Mouse (Mus musculus): ENCODE data around the gene Pkd1l3.

Pkd1l3 gene

GRCm38 (mm10) chr8:109672656-109673055 lies 58.3 kb downstream of the Pkd1l3 start:
- no peak for TF ChIP-seq GATA4 (IDR thresholded peaks at IDR 0.05; ENCODE audit: insufficient replicate concordance, low read length)

GRCm38 (mm10) chr8:109673596-109673995 lies 59.3 kb downstream of the Pkd1l3 start:
- TF ChIP-seq GATA4 (IDR thresholded peaks at IDR 0.05; ENCODE audit: insufficient replicate concordance, low read length): no peak

GRCm38 (mm10) chr8:109675896-109676643 lies 61.8 kb downstream of the Pkd1l3 start:
- TF ChIP-seq GATA4 (IDR thresholded peaks at IDR 0.05; ENCODE audit: insufficient replicate concordance, low read length): no peak

- no peak for TF ChIP-seq GATA4 (IDR thresholded peaks at IDR 0.05; ENCODE audit: insufficient replicate concordance, low read length)
Measured at GRCm38 (mm10) chr8:109681535-109681934, 67.2 kb downstream of the Pkd1l3 start.

- TF ChIP-seq GATA4 (IDR thresholded peaks at IDR 0.05; ENCODE audit: insufficient replicate concordance, low read length): no peak
Measured at GRCm38 (mm10) chr8:109682120-109682519, 67.8 kb downstream of the Pkd1l3 start.

GRCm38 (mm10) chr8:109687248-109687647 lies 72.9 kb downstream of the Pkd1l3 start:
- TF ChIP-seq GATA4 (IDR thresholded peaks at IDR 0.05; ENCODE audit: insufficient replicate concordance, low read length): no peak

- TF ChIP-seq GATA4 (IDR thresholded peaks at IDR 0.05; ENCODE audit: insufficient replicate concordance, low read length): no peak
Measured at GRCm38 (mm10) chr8:109691769-109692168, 77.5 kb downstream of the Pkd1l3 start.

GRCm38 (mm10) chr8:109692443-109693145 lies 78.3 kb downstream of the Pkd1l3 start:
- no peak for TF ChIP-seq GATA4 (IDR thresholded peaks at IDR 0.05; ENCODE audit: insufficient replicate concordance, low read length)

- TF ChIP-seq GATA4 (IDR thresholded peaks at IDR 0.05; ENCODE audit: insufficient replicate concordance, low read length): peak; percentile 18; the same call in 1 of the 2 replicates
Measured at GRCm38 (mm10) chr8:109693146-109693900, 79.0 kb downstream of the Pkd1l3 start, which contains the start of gene Ist1. Ist1 (minus strand) TSS chr8:109693260.

- TF ChIP-seq GATA4 (IDR thresholded peaks at IDR 0.05; ENCODE audit: insufficient replicate concordance, low read length): no peak
Measured at GRCm38 (mm10) chr8:109694154-109694553, 79.8 kb downstream of the Pkd1l3 start.

GRCm38 (mm10) chr8:109697754-109698153 lies 83.4 kb downstream of the Pkd1l3 start:
- no peak for TF ChIP-seq GATA4 (IDR thresholded peaks at IDR 0.05; ENCODE audit: insufficient replicate concordance, low read length)

- no peak for TF ChIP-seq GATA4 (IDR thresholded peaks at IDR 0.05; ENCODE audit: insufficient replicate concordance, low read length)
Measured at GRCm38 (mm10) chr8:109698477-109698876, 84.2 kb downstream of the Pkd1l3 start.

- TF ChIP-seq GATA4 (IDR thresholded peaks at IDR 0.05; ENCODE audit: insufficient replicate concordance, low read length): no peak
Measured at GRCm38 (mm10) chr8:109704565-109705319, 90.4 kb downstream of the Pkd1l3 start.

- no peak for TF ChIP-seq GATA4 (IDR thresholded peaks at IDR 0.05; ENCODE audit: insufficient replicate concordance, low read length)
Measured at GRCm38 (mm10) chr8:109705320-109706075, 91.2 kb downstream of the Pkd1l3 start, which contains the start of gene Zfp821. Zfp821 (plus strand) TSS chr8:109705546.
